10 mouse cellular contexts compared by ENCODE assay signal in the genomic region with DNA sequence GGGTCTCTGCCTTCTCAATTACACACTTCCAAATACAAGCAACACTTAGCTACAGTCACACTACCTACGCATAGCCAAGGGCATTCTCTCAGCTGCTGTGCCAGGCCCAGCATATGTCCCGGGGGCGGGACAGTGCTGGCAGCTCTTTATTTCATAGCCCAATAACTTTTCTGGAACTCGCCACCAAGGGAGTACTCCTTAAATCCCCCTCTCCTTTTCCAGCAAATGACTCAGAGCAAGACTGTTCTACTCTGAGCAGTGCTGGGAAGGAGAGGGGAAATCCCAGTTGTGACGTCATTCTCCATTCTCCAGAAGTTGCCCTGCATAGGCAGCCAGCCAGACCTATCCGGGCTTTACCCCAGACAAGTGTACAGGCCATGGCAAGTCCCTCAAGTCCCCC.
DNase-seq lines count a peak whose midpoint lies in the region; ATAC-seq lines count a peak whose summit lies in the region.
"Had no signal": no experiment of that assay in that cellular context is flagged by ENCODE, and none has a peak within 500 bp of the region (broad histone marks: within the 10 kb centered on the region; RNA-seq: fewer than 3 reads in every experiment).

No protein-coding gene starts in this region.

- H3K36me3 ChIP-seq in heart, embryonic 14.5 days (ENCODE audit: control insufficient read depth, insufficient read depth, low read length) = no peaks in the 10 kb centered on the region
- no peaks in the 10 kb centered on the region for H3K36me3 ChIP-seq in midbrain, embryonic 15.5 days (replicated peaks)
- H3K36me3 ChIP-seq in midbrain, embryonic 10.5 days = no peaks in the 10 kb centered on the region
- H3K36me3 ChIP-seq in stomach, embryonic 15.5 days = no peaks in the 10 kb centered on the region
- H3K36me3 ChIP-seq: neural tube, embryonic 12.5 days had no signal

- H3K9ac ChIP-seq in heart, embryonic 14.5 days (ENCODE audit: low read length) = no peak overlapping the region
- no peak overlapping the region for H3K9ac ChIP-seq in midbrain, embryonic 15.5 days
- no peak overlapping the region for H3K9ac ChIP-seq in stomach, embryonic 15.5 days
- H3K9ac ChIP-seq: neural tube, embryonic 12.5 days had no signal

- peak overlapping the region in 1 of 2 experiments; percentile 41; a peak in 1 of 4 replicates for H3K27ac ChIP-seq in heart, embryonic 14.5 days (replicated peaks in 1 of 2; ENCODE audit: control insufficient read depth in 1 of 2, insufficient read depth in 1 of 2, low read depth in 2 of 2, low read length in 2 of 2)
- H3K27ac ChIP-seq in midbrain, embryonic 15.5 days = no peak overlapping the region
- H3K27ac ChIP-seq in midbrain, embryonic 10.5 days (replicated peaks) = no peak overlapping the region
- no peak overlapping the region for H3K27ac ChIP-seq in stomach, embryonic 15.5 days
- H3K27ac ChIP-seq: neural tube, embryonic 12.5 days had no signal

- no peak for DNase-seq in heart, adult 8-10 months (ENCODE audit: low spot score)
- no peak for DNase-seq in midbrain, embryonic 10.5 days (ENCODE audit: low spot score)
- peak; percentile 55 to 62 for DNase-seq in layer of hippocampus, adult 8-10 months (ENCODE audit: low spot score in 2 of 2)
- no peak for DNase-seq in adrenal gland, adult 18-20 months (ENCODE audit: low spot score in 2 of 2)
- DNase-seq in cerebellum, postnatal 4 days (ENCODE audit: low spot score in 2 of 2) = no peak
- DNase-seq: lung, adult 18-20 months had no signal

- no peak overlapping the region for H3K4me2 ChIP-seq in heart, embryonic 14.5 days (ENCODE audit: low read length)
- H3K4me2 ChIP-seq in midbrain, embryonic 15.5 days = no peak overlapping the region
- H3K4me2 ChIP-seq in stomach, embryonic 15.5 days = no peak overlapping the region
- H3K4me2 ChIP-seq: neural tube, embryonic 12.5 days had no signal

- H3K27me3 ChIP-seq in heart, embryonic 14.5 days (ENCODE audit: control insufficient read depth, insufficient read depth, low read length) = no peaks in the 10 kb centered on the region
- no peaks in the 10 kb centered on the region for H3K27me3 ChIP-seq in midbrain, embryonic 15.5 days (replicated peaks)
- H3K27me3 ChIP-seq in midbrain, embryonic 10.5 days (ENCODE audit: low read depth, poor library complexity, severe bottlenecking) = peaks cover 11% of the 10 kb centered on the region
- no peaks in the 10 kb centered on the region for H3K27me3 ChIP-seq in stomach, embryonic 15.5 days (replicated peaks)
- H3K27me3 ChIP-seq: neural tube, embryonic 12.5 days had no signal

- peaks cover 17 to 38% of the 10 kb centered on the region in 2 experiments for H3K4me1 ChIP-seq in heart, embryonic 14.5 days (ENCODE audit: control insufficient read depth in 2 of 2, insufficient read depth in 2 of 2, low read length in 2 of 2)
- H3K4me1 ChIP-seq in midbrain, embryonic 15.5 days = peaks cover 6% of the 10 kb centered on the region
- H3K4me1 ChIP-seq in midbrain, embryonic 10.5 days = peaks cover 5% of the 10 kb centered on the region
- peaks cover 5% of the 10 kb centered on the region; the same call in 1 of the 2 replicates for H3K4me1 ChIP-seq in stomach, embryonic 15.5 days
- H3K4me1 ChIP-seq: neural tube, embryonic 12.5 days had no signal

- H3K4me3 ChIP-seq in heart, embryonic 14.5 days (ENCODE audit: control insufficient read depth in 1 of 2, insufficient read depth in 1 of 2, low read depth in 1 of 2, low read length in 2 of 2) = no peak overlapping the region
- no peak overlapping the region for H3K4me3 ChIP-seq in midbrain, embryonic 15.5 days
- H3K4me3 ChIP-seq in midbrain, embryonic 10.5 days = no peak overlapping the region
- no peak overlapping the region for H3K4me3 ChIP-seq in stomach, embryonic 15.5 days (replicated peaks)
- H3K4me3 ChIP-seq: neural tube, embryonic 12.5 days had no signal

- ATAC-seq in heart, embryonic 14.5 days (ENCODE audit: insufficient number of reproducible peaks, insufficient read depth, low FRiP score, low read depth) = peak; percentile 42
- peak; percentile 38; the same call in 1 of the 2 replicates for ATAC-seq in midbrain, embryonic 15.5 days (replicated peaks)
- ATAC-seq in stomach, embryonic 15.5 days (ENCODE audit: insufficient read depth, low FRiP score, low read depth) = peak; percentile 47; the same call in 1 of the 2 replicates

- no peaks in the 10 kb centered on the region for H3K9me3 ChIP-seq in heart, embryonic 14.5 days (ENCODE audit: control insufficient read depth, low read length)
- no peaks in the 10 kb centered on the region for H3K9me3 ChIP-seq in midbrain, embryonic 15.5 days
- no peaks in the 10 kb centered on the region for H3K9me3 ChIP-seq in midbrain, embryonic 10.5 days (replicated peaks)
- H3K9me3 ChIP-seq in stomach, embryonic 15.5 days = no peaks in the 10 kb centered on the region
- H3K9me3 ChIP-seq: neural tube, embryonic 12.5 days had no signal

- WGBS in heart, embryonic 14.5 days = 46% methylated on average over 6 of the region's 6 CpGs
- 78% methylated on average over 6 of the region's 6 CpGs for WGBS in midbrain, embryonic 15.5 days
- WGBS in midbrain, embryonic 10.5 days = 83% methylated on average over 6 of the region's 6 CpGs
- 64% methylated on average over 6 of the region's 6 CpGs for WGBS in stomach, embryonic 15.5 days

Comparison
In these comparisons a context has a peak if more than half of its experiments do, and no peak if none do; other contexts are left out.
1. DNase-seq: peak in layer of hippocampus, adult 8-10 months (2 of 2); none in heart, adult 8-10 months (single experiment), midbrain, embryonic 10.5 days (single experiment), adrenal gland, adult 18-20 months (0 of 2) and cerebellum, postnatal 4 days (0 of 2).
2. Peak in every context shown above with its lines, with median percentiles within 50 percentile points of each other: ATAC-seq.